Mouse (Mus musculus): ENCODE measurements at regions not wholly inside any gene's neighbourhood (a gene's known extent, or its start where the extent isn't known, plus 50 kb on each side); places are given as distances from the start of the nearest gene placed in this dataset.

DNA sequence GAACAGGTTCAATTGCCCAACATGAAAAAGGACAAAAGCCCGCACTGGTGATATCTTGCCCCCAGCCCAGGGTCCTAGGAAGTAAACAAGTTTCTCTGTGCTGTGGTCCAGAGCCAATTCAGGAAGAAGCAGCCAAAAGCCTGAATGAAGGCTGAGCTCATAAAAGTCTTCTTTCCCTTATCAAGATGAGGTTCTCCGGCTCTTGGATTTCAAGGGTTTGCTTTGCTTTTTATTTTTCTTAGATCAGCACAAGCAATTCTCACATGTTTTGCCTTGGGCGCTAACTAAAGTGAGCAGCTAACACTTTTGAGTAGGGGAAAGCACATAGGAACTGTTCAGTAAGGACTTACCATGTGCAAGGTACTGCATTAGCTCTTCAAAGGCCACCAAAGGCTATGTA, 2208.0 kb upstream of the Gm7489 start:
- Histone ChIP-seq H3K4me2 (replicated peaks; ENCODE audit: low read depth, low read length) (no peak overlapping the region), H3K9ac (ENCODE audit: low read depth, low read length) (no peak overlapping the region), H3K4me1 (ENCODE audit: control insufficient read depth, insufficient read depth, low read length) (no peaks in the 10 kb centered on the region), H3K4me3 (ENCODE audit: low read length) (no peak overlapping the region), H3K36me3 (ENCODE audit: control insufficient read depth, insufficient read depth, low read length) (no peaks in the 10 kb centered on the region), H3K9me3 (ENCODE audit: control insufficient read depth, low read length) (no peaks in the 10 kb centered on the region), H3K27ac (ENCODE audit: low read depth, low read length) (no peak overlapping the region), H3K27me3 (ENCODE audit: control insufficient read depth, insufficient read depth, low read length) (no peaks in the 10 kb centered on the region)
- 74% methylated on average over 3 of the region's 3 CpGs for WGBS
- ATAC-seq (ENCODE audit: low FRiP score, low TSS enrichment) = no peak

DNA sequence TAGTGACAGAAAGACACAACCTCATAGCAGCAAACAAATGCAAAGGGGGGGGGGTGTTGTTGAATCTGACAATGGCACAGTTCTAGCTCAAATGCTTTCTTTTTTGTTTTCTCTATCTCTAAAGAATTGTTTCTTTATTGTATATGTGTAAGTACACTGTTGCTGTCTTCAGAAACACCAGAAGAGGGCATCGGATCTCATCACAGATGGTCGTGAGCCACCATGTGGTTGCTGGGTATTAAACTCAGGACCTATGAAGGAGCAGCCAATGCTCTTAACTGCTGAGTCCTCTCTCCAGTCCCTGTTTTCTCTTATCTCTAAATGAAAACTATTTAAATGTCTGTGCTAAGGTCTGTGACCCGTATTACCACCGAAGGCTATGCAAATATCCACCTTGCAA, 2207.4 kb upstream of the Gm7489 start:
- 78% methylated on average over 4 of the region's 4 CpGs for WGBS
- H3K4me1 ChIP-seq (ENCODE audit: control insufficient read depth, insufficient read depth, low read length) = no peaks in the 10 kb centered on the region
- H3K36me3 ChIP-seq (ENCODE audit: control insufficient read depth, insufficient read depth, low read length) = no peaks in the 10 kb centered on the region
- ATAC-seq (ENCODE audit: low FRiP score, low TSS enrichment) = no peak
- no peaks in the 10 kb centered on the region for H3K9me3 ChIP-seq (ENCODE audit: control insufficient read depth, low read length)
- H3K27me3 ChIP-seq (ENCODE audit: control insufficient read depth, insufficient read depth, low read length) = no peaks in the 10 kb centered on the region
- H3K27ac ChIP-seq (ENCODE audit: low read depth, low read length) = no peak overlapping the region
- H3K4me3 ChIP-seq (ENCODE audit: low read length) = no peak overlapping the region
- no peak overlapping the region for H3K4me2 ChIP-seq (replicated peaks; ENCODE audit: low read depth, low read length)
- H3K9ac ChIP-seq (ENCODE audit: low read depth, low read length) = no peak overlapping the region

DNA sequence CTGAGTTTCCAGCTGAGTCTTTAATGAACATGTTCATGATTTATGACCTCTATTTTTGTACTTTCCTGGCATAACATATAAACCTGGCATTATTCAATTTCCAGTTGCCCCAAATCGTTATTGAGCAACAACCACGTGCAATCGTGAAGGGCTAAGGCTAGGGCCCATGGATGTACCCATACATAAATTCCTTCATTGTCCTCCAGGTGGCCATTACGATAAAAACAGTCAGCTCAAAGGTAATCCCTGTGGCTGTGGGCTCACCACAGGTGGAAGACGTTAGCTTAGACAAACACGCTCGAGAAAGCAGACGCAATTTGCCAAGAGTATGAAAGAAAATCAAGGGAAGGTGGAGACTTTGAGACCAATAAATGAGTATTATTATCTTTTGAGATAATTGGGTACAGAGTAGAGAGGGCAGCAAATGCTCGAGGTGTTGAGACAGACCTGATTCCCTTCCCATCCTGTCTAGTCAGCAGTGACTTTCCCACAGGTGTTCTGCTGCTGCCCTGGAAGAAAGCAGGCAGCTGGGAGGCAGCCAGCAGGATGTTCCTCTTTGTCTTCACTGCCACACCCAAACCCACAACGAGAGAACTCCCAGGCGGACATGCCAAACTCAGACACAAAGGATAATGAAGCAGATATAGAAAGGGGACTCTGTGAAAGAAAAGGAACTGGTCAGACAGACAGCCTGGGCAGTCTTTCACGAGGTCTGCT, 2205.4 kb upstream of the Gm7489 start:
- no peaks in the 10 kb centered on the region for H3K9me3 ChIP-seq (ENCODE audit: control insufficient read depth, low read length)
- ATAC-seq (ENCODE audit: low FRiP score, low TSS enrichment) = no peak
- no peak overlapping the region for H3K4me2 ChIP-seq (replicated peaks; ENCODE audit: low read depth, low read length)
- no peak overlapping the region for H3K27ac ChIP-seq (ENCODE audit: low read depth, low read length)
- no peaks in the 10 kb centered on the region for H3K4me1 ChIP-seq (ENCODE audit: control insufficient read depth, insufficient read depth, low read length)
- H3K9ac ChIP-seq (ENCODE audit: low read depth, low read length) = no peak overlapping the region
- H3K4me3 ChIP-seq (ENCODE audit: low read length) = no peak overlapping the region
- H3K27me3 ChIP-seq (ENCODE audit: control insufficient read depth, insufficient read depth, low read length) = no peaks in the 10 kb centered on the region
- 69% methylated on average over 12 of the region's 12 CpGs for WGBS
- H3K36me3 ChIP-seq (ENCODE audit: control insufficient read depth, insufficient read depth, low read length) = no peaks in the 10 kb centered on the region

DNA sequence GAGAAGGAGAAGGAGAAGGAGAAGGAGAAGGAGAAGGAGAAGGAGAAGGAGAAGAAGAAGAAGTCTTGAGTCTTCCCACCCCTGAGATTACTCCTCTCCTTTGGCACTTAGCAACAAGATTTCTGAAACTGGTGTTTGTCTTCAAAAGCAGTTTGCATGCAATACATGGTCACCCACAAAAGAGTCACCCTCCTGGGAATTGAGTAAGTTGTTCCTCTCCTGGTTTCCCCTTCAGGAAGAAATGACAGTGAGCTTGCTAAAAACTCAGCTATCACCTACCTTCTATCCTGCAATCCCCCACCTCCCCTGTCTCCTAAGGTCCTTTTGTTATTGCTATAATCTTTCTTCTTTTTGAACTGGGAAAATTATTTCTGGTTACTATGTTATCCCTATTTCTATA, 2204.2 kb upstream of the Gm7489 start:
- Histone ChIP-seq H3K9ac (ENCODE audit: low read depth, low read length) (no peak overlapping the region), H3K4me1 (ENCODE audit: control insufficient read depth, insufficient read depth, low read length) (no peaks in the 10 kb centered on the region), H3K9me3 (ENCODE audit: control insufficient read depth, low read length) (no peaks in the 10 kb centered on the region), H3K27ac (ENCODE audit: low read depth, low read length) (no peak overlapping the region), H3K36me3 (ENCODE audit: control insufficient read depth, insufficient read depth, low read length) (no peaks in the 10 kb centered on the region), H3K4me3 (ENCODE audit: low read length) (no peak overlapping the region), H3K27me3 (ENCODE audit: control insufficient read depth, insufficient read depth, low read length) (no peaks in the 10 kb centered on the region), H3K4me2 (replicated peaks; ENCODE audit: low read depth, low read length) (no peak overlapping the region)
- ATAC-seq (ENCODE audit: low FRiP score, low TSS enrichment) = no peak

DNA sequence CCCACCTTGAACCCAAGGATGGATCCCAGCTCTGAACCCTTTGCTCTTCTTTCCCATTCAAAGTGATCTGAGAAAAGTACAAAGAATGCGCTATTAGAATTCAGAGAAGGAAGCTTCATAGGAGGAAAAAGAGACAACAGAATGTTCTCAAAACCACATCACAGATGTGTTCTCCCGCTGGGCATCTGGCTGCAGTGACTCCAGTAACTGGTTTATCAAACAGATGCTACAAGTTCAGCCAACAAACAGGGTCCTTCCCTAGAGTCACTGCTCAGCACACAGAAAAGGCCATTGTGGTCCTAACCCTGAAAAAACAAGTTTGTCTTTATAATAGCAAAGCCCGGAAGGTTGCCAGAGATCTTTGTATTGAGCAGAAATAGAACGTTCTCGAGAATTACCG, 2203.5 kb upstream of the Gm7489 start:
- H3K36me3 ChIP-seq (ENCODE audit: control insufficient read depth, insufficient read depth, low read length) = no peaks in the 10 kb centered on the region
- no peaks in the 10 kb centered on the region for H3K4me1 ChIP-seq (ENCODE audit: control insufficient read depth, insufficient read depth, low read length)
- H3K4me3 ChIP-seq (ENCODE audit: low read length) = no peak overlapping the region
- no peaks in the 10 kb centered on the region for H3K9me3 ChIP-seq (ENCODE audit: control insufficient read depth, low read length)
- no peak overlapping the region for H3K4me2 ChIP-seq (replicated peaks; ENCODE audit: low read depth, low read length)
- ATAC-seq (ENCODE audit: low FRiP score, low TSS enrichment) = no peak
- WGBS = 94% methylated on average over 6 of the region's 6 CpGs
- H3K27ac ChIP-seq (ENCODE audit: low read depth, low read length) = no peak overlapping the region
- H3K27me3 ChIP-seq (ENCODE audit: control insufficient read depth, insufficient read depth, low read length) = no peaks in the 10 kb centered on the region
- no peak overlapping the region for H3K9ac ChIP-seq (ENCODE audit: low read depth, low read length)

DNA sequence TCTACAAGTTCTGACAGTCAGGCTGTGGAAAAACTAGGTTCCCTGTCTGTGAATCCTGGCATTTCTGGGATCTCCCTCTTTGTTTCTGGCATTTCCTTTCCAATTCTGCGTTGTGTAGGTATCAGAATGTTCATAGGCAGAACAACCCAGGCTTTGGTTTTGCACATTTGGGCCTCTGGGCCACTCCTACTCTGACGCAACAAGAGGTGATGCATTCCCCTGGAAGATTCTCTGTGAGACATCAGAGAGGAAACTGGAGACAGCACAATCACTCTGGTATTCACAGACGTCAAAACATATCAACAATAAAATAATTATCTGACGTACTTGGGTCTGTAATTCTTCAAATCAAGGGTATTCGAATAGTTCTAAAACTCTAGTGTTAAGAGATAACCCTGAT, 2202.4 kb upstream of the Gm7489 start:
- Histone ChIP-seq H3K36me3 (ENCODE audit: control insufficient read depth, insufficient read depth, low read length) (no peaks in the 10 kb centered on the region), H3K27ac (ENCODE audit: low read depth, low read length) (no peak overlapping the region), H3K9ac (ENCODE audit: low read depth, low read length) (no peak overlapping the region), H3K4me2 (replicated peaks; ENCODE audit: low read depth, low read length) (no peak overlapping the region), H3K27me3 (ENCODE audit: control insufficient read depth, insufficient read depth, low read length) (no peaks in the 10 kb centered on the region), H3K4me3 (ENCODE audit: low read length) (no peak overlapping the region), H3K4me1 (ENCODE audit: control insufficient read depth, insufficient read depth, low read length) (no peaks in the 10 kb centered on the region), H3K9me3 (ENCODE audit: control insufficient read depth, low read length) (no peaks in the 10 kb centered on the region)
- ATAC-seq (ENCODE audit: low FRiP score, low TSS enrichment) = no peak
- 72% methylated on average over 5 of the region's 5 CpGs for WGBS

DNA sequence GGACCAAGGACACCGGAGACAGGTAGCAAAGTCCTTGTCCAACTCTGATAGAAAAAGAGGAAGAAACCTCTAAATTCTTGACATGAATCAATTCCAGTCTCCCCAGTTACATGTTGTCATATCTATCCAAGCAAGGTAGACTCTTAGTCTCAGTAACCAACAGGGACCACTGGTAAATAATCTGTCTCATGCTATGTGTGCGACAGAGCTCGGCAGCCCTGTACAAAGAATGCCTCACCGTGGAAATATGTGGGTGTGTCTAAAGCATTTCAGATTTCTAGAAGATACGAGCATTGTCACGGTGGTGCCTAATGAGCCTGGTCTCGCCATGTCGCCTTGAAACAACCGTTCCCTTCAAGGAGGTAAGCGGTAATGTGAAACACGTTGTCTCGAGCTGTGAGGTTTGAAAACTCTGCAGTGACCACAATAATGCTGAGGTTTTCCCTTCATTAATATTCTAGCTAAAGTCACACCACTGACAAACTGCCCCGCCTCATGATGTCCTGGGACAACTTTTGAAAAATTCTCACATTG, 2197.6 kb upstream of the Gm7489 start:
- Histone ChIP-seq H3K4me1 (ENCODE audit: control insufficient read depth, insufficient read depth, low read length) (no peaks in the 10 kb centered on the region), H3K27me3 (ENCODE audit: control insufficient read depth, insufficient read depth, low read length) (no peaks in the 10 kb centered on the region), H3K9ac (ENCODE audit: low read depth, low read length) (no peak overlapping the region), H3K4me3 (ENCODE audit: low read length) (no peak overlapping the region), H3K27ac (ENCODE audit: low read depth, low read length) (no peak overlapping the region), H3K9me3 (ENCODE audit: control insufficient read depth, low read length) (no peaks in the 10 kb centered on the region), H3K4me2 (replicated peaks; ENCODE audit: low read depth, low read length) (no peak overlapping the region), H3K36me3 (ENCODE audit: control insufficient read depth, insufficient read depth, low read length) (no peaks in the 10 kb centered on the region)
- 73% methylated on average over 13 of the region's 13 CpGs for WGBS
- no peak; the same call in 1 of the 2 replicates for ATAC-seq (ENCODE audit: low FRiP score, low TSS enrichment)

DNA sequence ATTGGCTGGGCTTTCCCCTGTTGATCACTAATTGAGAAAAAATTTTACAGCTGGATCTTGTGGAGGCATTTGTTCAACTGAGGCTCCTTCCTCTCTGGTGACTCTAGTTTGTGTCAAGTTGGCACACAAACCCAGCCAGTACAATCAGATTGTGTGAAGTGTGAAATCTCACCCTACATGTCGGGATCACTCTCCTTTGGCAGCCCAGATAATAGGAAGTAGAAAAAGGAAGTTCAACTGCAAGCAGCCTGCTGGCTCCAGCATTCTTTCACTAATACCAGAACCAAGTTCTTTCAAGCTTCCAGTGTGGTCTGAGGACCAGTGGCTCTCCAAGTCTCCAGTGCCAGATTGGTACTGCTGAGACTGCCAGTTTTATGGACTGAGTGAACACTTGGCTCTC, 2195.2 kb upstream of the Gm7489 start:
- Histone ChIP-seq H3K27me3 (ENCODE audit: control insufficient read depth, insufficient read depth, low read length) (no peaks in the 10 kb centered on the region), H3K9me3 (ENCODE audit: control insufficient read depth, low read length) (no peaks in the 10 kb centered on the region), H3K36me3 (ENCODE audit: control insufficient read depth, insufficient read depth, low read length) (no peaks in the 10 kb centered on the region), H3K27ac (ENCODE audit: low read depth, low read length) (no peak overlapping the region), H3K9ac (ENCODE audit: low read depth, low read length) (no peak overlapping the region), H3K4me1 (ENCODE audit: control insufficient read depth, insufficient read depth, low read length) (no peaks in the 10 kb centered on the region), H3K4me3 (ENCODE audit: low read length) (no peak overlapping the region), H3K4me2 (replicated peaks; ENCODE audit: low read depth, low read length) (no peak overlapping the region)
- no peak for ATAC-seq (ENCODE audit: low FRiP score, low TSS enrichment)
- WGBS = 73% methylated on average over 1 of the region's 1 CpGs

DNA sequence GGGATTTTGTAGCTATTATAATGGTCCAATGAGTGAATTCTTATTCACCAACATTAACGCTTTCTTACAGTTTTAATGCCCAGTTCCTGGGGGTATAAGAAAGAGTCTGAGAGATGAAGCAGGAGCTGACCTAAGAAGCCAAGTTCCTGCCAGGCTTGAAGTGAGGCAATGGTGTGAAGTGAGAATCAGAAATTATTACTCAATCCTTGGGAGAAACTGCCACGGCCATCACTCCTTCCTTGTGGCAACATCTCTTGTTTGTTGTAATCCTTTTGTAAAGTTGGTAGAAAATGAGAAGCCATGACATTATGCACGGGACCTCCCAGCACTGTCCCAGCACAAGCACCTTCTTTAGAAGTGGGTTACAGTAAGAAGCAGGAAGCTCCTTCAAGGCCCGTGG, 2192.0 kb upstream of the Gm7489 start:
- Histone ChIP-seq H3K4me1 (ENCODE audit: control insufficient read depth, insufficient read depth, low read length) (no peaks in the 10 kb centered on the region), H3K9ac (ENCODE audit: low read depth, low read length) (no peak overlapping the region), H3K4me3 (ENCODE audit: low read length) (no peak overlapping the region), H3K4me2 (replicated peaks; ENCODE audit: low read depth, low read length) (no peak overlapping the region), H3K27me3 (ENCODE audit: control insufficient read depth, insufficient read depth, low read length) (no peaks in the 10 kb centered on the region), H3K27ac (ENCODE audit: low read depth, low read length) (no peak overlapping the region), H3K36me3 (ENCODE audit: control insufficient read depth, insufficient read depth, low read length) (no peaks in the 10 kb centered on the region), H3K9me3 (ENCODE audit: control insufficient read depth, low read length) (no peaks in the 10 kb centered on the region)
- ATAC-seq (ENCODE audit: low FRiP score, low TSS enrichment) = no peak
- 82% methylated on average over 4 of the region's 4 CpGs for WGBS

All from kidney, embryonic 14.5 days (tissue).